Mouse (Mus musculus): ENCODE data around the gene H2al2b.
"Not testable (repeated sequence)": the region's sequence is repeated elsewhere in the genome, so short reads cannot be mapped to it uniquely, and the experiment has no call there.

Gene H2al2b

DNA sequence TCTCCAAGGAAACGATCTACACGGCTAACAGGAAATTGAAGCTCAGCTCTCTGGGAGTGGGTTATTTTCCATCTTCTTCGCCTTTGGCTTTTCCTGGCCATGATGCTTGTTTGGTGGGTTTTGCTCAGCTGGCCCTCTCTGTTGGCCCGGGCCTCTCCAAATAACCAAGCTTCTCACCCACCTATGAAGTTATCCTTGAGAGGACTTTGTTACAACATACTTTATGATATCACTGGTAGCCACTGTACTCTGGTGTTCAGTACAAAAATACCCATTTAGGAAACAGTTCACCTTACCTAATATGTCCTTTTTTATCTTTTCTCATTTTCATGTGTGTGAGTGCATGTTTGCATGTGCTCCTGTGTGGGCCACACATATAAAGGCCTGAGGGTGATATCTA lies at the start of gene H2al2b:
H2al2b (minus strand) TSS at position 101 of the 400 bp plus-strand sequence.
- not testable (repeated sequence) for DNase-seq (ENCODE audit: low read depth, low spot score)

Data from 3T3-L1 (cell line).